Mouse (Mus musculus) heart, adult 2 months (tissue): ENCODE measurements around the gene Wrb.

Experiments
- CTCF ChIP-seq: fragments of 200-600 bp; IDR thresholded peaks from 2 replicates; pipeline ENCODE4 v1.8.1; 2022; ENCODE audit warnings: antibody characterized with exemption, mild to moderate bottlenecking, moderate library complexity
- EP300 ChIP-seq: fragments of 200-500 bp; IDR thresholded peaks from 2 replicates; pipeline ENCODE4 v1.6.1; 2011; ENCODE audit warnings: low read depth, low read length, control low read depth; ENCODE audit not compliant: insufficient read depth

DNA sequence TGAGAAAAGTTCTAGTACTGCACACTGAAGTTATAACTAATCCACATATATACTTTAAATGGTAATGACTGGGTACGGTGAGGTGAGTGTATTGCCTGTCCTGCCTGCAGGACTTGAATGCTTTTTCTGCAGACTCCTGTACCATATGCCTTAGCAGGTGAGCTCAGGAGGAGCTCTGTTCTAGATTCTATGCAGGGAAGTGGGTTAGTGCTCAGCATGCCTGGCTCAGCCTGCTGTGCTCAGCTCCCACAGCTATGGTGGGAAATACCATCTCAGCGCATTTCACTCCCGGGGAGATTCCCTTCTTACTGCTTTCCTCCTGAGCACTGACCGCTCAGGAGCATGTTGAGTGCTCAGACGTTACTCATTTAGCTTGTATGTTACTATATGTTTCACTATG is 42.4 kb downstream of the Wrb start:
- no peak for TF ChIP-seq CTCF
- TF ChIP-seq EP300: no peak
